Mouse (Mus musculus) heart, adult 11 months (tissue): ENCODE data around the gene Bricd5.
A peak's percentile ranks its signal among the peaks of the same experiment; 100 is the strongest.
"Not testable (repeated sequence)": the region's sequence is repeated elsewhere in the genome, so short reads cannot be mapped to it uniquely, and the experiment has no call there.

ENCODE experiments used
- DNase-seq: peaks from one replicate; pipeline ENCODE4 v3.0.0; 2022

The Bricd5 gene

GRCm38 (mm10) chr17:24473612-24474275, at the start of gene Bricd5:
Bricd5 (plus strand) TSS chr17:24473884.
- peak; percentile 90 for DNase-seq

DNA sequence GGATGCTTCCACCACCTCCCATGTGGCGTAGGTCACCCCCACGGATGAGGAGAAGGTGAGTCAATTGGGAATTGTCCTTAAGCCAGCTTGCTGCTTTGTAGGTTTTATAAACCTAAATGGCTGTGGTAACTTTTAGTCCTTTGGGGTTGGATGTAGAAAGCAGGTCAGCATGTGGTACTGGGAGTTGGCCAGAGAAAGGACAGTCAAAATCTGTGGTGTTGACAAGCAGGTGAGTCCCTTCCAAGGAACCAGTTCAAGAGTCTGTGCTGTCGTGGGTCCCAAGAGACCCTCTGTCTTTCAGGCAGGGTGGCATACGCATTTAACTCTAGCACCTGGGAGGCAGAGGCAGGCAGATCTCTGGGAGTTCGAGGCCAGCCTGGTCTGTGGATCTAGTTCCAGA, 49.2 kb upstream of the Bricd5 start:
- DNase-seq: peak; percentile 88

- DNase-seq: not testable (repeated sequence)
Measured at GRCm38 (mm10) chr17:24425326-24425725, 48.4 kb upstream of the Bricd5 start.

GRCm38 (mm10) chr17:24425905-24426304, 47.8 kb upstream of the Bricd5 start:
- DNase-seq: peak; percentile 85

DNA sequence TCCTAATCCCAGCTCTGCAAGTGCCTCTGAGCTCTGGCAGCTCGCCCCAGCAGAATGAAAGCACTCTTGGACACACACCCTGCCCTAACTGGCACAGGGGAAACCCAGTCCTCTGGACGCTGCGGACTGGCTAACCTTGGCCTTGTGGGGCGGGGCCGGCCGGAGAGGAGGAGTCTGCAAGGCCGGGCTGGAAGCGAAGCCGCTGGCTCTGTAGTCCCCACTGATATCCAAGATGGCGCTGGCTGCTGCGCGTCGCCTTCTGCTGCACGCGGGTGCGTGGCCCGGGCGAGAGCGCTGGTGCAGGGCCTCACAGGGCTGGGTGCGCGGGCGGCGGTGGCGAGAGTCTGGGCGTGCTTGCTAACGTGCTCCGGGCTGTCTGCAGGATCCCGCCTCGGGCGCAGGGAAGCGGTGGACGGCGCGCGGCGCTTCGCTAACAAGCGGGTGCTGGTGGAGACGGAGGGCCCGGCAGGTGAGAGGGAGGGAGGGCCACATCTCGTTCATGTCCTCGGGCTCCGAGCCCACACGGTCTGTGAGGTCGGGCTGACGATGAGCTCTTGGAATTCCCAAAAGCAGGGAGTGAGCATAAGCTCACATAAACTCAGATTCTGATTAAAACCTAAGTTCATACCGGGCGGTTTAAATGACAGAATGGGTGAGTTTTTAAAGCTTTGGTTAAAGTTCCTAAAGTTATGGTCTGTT, 47.1 kb upstream of the Bricd5 start, which contains the start of gene Eci1:
Gene Eci1, plus strand, starts transcription at position 171 of the 699 bp plus-strand sequence.
- DNase-seq: peak; percentile 100

GRCm38 (mm10) chr17:24427170-24427557, 46.5 kb upstream of the Bricd5 start:
- peak; percentile 91 for DNase-seq

DNA sequence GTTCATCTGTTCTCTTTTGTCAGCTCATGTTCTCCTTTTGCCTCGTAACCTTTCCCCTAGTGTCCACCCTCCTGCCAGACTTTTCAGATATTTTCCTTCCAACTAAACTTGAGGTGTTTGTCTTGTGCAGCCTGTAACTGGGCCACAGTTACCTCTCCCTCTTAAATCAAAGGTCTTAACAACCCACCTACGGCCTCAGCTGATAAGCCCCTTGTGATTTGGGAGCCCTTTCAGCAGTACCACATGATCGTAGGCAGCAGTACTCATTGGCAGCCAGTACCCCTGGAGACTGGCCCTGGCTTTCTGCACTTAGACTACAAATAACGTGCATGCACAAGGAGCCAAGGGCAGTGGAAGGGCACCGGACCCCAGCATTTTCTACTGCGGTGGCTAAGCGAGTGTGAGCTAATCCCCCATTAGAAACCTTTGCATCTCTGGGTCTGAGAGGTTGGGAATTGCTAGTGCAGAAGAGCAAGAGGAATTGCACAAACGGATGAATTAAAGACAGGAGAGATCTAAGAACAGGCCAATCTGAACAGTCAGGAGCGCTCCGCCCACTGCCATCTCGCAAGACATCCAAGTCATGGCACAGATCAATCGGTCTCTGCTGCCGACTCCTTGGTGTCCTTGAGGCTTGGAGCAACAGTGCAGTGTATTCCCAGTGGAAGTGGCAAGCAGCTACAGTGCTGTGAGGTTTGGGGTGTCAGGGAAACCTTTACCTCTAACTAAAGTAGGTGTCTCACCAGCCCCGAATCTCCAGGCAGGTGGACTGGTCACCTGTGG, 44.3 kb upstream of the Bricd5 start:
- peak; percentile 98 for DNase-seq

GRCm38 (mm10) chr17:24437016-24437415, 36.7 kb upstream of the Bricd5 start:
- peak; percentile 93 for DNase-seq

- no peak for DNase-seq
Measured at GRCm38 (mm10) chr17:24440377-24440776, 33.3 kb upstream of the Bricd5 start.

GRCm38 (mm10) chr17:24441148-24441547, 32.5 kb upstream of the Bricd5 start:
- no peak for DNase-seq

DNA sequence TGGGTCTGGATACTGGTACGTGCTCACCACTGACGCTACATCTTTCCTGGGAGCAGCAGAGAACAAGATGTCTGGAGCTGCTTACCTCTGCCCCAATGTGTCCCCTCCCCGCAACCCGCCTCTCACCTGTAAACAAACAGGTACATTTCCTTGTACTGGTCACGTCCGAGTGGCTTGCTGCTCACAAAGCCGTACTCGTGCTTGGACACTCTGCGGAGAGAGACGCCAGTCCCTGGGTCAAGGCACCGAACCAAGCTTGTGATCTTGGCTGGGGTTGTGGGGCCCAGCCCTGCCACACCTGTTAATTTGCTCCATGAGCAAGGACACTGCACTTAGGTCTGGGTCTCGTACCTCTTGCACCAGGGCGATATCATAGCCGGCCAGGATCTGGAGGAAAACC, 31.6 kb upstream of the Bricd5 start:
- DNase-seq: peak; percentile 91

DNA sequence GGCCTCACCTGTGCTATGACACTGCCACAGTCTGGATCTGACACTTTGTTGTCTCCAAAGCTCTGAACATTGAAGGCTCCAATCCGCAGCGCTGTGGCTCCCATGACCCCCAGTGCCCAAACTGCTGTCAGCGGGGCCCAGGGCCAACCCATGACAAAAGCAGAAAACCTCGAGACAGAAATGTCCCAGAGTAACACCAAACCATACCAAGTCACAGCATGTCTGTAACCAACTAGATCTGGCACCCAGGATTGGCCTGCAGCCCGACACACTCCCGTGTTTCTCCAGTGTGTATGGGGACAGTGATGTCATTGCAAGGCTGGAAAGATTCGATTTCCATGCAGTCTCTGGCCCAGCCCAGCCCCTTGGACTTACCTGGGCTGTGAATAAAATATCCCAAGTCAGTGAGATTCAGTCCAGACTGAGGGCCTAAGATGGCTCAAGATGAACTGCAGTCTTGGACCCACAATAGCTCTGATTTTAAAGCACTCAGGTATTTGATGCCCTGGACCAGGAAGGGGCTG, 31.0 kb upstream of the Bricd5 start, which contains the start of gene Dnase1l2:
Gene Dnase1l2, minus strand, starts transcription at position 474 of the 524 bp plus-strand sequence.
- DNase-seq: peak; percentile 86

- no peak for DNase-seq
Measured at GRCm38 (mm10) chr17:24443409-24443808, 30.3 kb upstream of the Bricd5 start.

DNA sequence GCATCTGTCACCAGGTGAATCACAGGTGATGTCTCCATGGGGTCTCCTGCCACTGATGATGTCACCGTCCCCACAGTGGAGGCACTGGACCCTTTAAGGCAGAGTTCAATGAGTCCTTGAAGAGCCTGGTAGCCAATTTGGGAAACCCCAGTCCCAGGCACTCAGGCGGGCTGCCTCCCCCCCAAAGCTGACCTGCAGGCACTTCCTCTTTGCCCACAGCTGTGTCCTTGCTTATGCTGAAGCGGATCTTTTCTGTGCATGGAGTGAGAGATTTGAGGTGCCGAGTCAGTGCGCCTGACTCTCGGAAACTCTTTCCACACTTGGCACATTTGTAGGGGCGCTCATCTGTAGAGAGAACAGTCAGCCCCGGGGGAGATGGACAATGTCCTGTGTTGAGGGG, 27.1 kb upstream of the Bricd5 start:
- peak; percentile 96 for DNase-seq

GRCm38 (mm10) chr17:24449507-24449906, 24.2 kb upstream of the Bricd5 start:
- DNase-seq: no peak

- DNase-seq: peak; percentile 90
Measured at GRCm38 (mm10) chr17:24451220-24451619, 22.5 kb upstream of the Bricd5 start.

DNA sequence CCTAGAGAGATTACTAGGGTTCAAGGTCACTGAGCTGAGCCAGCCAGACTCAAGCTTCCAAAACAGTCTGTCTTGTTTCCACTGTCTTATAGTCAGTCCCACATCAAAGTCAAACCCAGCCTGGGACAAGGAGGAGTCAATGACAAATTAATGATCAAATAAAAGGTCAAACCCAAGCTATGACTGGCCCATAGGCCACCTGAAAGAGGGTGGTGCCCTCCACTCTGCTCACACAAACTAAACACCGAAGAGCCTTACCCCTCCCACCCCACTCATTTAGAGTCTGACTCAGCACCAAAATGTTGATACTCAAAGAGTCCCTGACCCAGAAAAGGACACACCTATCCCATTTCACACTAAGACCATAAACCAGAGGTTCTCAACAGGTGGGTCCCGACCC, 20.3 kb upstream of the Bricd5 start:
- DNase-seq: no peak

DNA sequence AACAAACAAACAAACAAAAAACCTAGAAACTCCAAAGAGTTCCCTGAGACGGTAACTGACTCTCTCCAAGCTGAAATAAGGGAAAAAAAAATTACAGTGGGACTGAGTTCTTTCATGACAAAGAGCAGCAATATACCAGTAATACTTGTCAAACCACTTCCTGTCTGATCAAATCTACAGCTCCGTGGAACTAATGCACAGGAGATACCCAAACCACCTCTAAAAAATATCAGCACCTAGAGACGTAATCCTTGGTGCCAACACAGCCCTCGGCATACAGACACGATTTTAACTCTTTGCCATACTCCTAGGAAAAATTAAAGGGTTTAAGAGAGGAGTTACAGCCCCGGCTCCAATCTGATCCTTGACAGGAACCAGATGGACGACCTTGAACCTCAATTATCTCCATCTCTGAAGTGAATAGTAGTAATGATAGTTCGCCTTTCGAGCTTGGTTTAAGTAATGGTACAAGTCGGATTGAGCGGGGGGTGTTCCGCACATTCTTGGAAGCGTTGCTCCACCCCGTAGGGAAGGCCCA, 19.4 kb upstream of the Bricd5 start:
- no peak for DNase-seq

- peak; percentile 100 for DNase-seq
Measured at GRCm38 (mm10) chr17:24454756-24455522, 18.7 kb upstream of the Bricd5 start.

DNA sequence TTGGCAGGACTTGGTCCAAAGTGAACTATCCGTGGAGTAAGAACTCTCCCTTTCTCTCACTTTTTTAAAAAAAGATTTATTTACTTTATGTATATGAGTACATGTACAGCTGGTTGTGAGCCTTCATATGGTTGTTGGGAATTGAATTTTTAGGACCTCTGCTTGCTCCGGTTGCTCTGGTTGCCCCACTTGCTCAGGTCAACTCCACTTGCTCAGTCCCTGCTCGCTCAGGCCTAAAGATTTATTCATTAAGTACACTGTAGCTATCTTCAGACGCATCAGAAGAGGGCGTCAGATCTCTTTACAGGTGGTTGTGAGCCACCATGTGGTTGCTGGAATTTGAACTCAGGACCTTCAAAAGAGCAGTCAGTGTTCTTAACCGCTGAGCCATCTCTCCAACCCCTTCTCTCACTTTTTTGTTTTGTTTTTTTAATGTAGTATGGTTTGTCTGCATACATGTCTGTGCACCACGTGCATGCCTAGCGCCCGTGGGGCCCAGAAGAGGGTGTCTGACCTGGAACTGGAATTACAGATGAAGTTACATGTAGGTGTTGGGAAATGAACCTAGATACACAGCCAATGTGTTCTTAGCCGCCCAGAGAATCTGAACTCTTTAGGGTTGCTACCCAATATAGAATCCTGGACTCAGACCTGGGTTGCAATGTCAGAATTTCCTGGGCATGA, 18.0 kb upstream of the Bricd5 start:
- peak; percentile 92 for DNase-seq

- no peak for DNase-seq
Measured at GRCm38 (mm10) chr17:24461580-24461979, 12.1 kb upstream of the Bricd5 start.

- no peak for DNase-seq
Measured at GRCm38 (mm10) chr17:24462932-24463331, 10.8 kb upstream of the Bricd5 start.
